Mouse (Mus musculus): ENCODE measurements around the gene Cd6.

GRCm38 (mm10) chr19:10860072-10860497, 30.2 kb upstream of the Cd6 start:
- TF ChIP-seq CTCF (IDR thresholded peaks at IDR 0.05; ENCODE audit: insufficient read depth, low read length): no peak
- TF ChIP-seq POLR2A (IDR thresholded peaks at IDR 0.05; ENCODE audit: borderline replicate concordance, extremely low read depth, low read depth, low read length): no peak

Measured in lung, adult 2 months (tissue).